Mouse (Mus musculus) left cerebral cortex, adult 2 months (tissue): ENCODE data around the gene Cnr2. TPM values are rescaled to one million over a fixed set of nuclear protein-coding genes. Genes with fewer than 3 reads are reported as not detected.

Experiments
- DNase-seq, 2 experiments: peaks; one replicate each; pipeline ENCODE4 v3.0.0; 2021 to 2022; ENCODE audit warnings: low spot score in 2 of 2, mixed read lengths in 1 of 2; ENCODE audit errors: extremely low spot score in 1 of 2
- H3K27ac ChIP-seq: fragments of 200-600 bp; 2 replicates; pipeline ENCODE4 v1.8.1; 2022
- H3K4me3 ChIP-seq: fragments of 200-600 bp; 2 replicates; pipeline ENCODE4 v1.8.1; 2022
- CTCF ChIP-seq: fragments of 200-600 bp; IDR thresholded peaks from 2 replicates; pipeline ENCODE4 v1.8.1; 2022; ENCODE audit warnings: antibody characterized with exemption, mild to moderate bottlenecking, moderate library complexity
- intact Hi-C: fragments of 180-260 bp; cut with DNase I; formaldehyde crosslinking; loops from one replicate; pipeline ENCODE4 v1.15.1; 2025
- long read RNA-seq, 2 experiments: library from polyadenylated mRNA; stranded (forward); transcript quantifications; one replicate each; pipeline ENCODE4 v2.0.0; 2021; ENCODE audit warnings: borderline mapping rate in 2 of 2
- total RNA-seq, 2 experiments: library from RNA; stranded (reverse); gene quantifications; 2 replicates each; pipeline ENCODE4 v1.2.3; 2021

The Cnr2 gene
- total RNA-seq: under 1 TPM in 1 of 2 experiments, not detected in 1; 0.11 TPM
- long read RNA-seq, experiment 1, partial matches to known transcripts: 0 of 1 reads
- long read RNA-seq, experiment 1, other reads (novel, unspliced or antisense): 0 of 1 reads
- long read RNA-seq, experiment 2: 0 reads

- Histone ChIP-seq H3K4me3 (no peak within 1 kb of the TSS), H3K27ac (no peak within 1 kb of the TSS)
- no peak for TF ChIP-seq CTCF
- DNase-seq: no peak
- intact Hi-C loops: no loop called here
Measured at GRCm38 (mm10) chr4:135895071-135895571, at the start of gene Cnr2. Gene Cnr2 (plus strand): TSS chr4:135895394.

DNA sequence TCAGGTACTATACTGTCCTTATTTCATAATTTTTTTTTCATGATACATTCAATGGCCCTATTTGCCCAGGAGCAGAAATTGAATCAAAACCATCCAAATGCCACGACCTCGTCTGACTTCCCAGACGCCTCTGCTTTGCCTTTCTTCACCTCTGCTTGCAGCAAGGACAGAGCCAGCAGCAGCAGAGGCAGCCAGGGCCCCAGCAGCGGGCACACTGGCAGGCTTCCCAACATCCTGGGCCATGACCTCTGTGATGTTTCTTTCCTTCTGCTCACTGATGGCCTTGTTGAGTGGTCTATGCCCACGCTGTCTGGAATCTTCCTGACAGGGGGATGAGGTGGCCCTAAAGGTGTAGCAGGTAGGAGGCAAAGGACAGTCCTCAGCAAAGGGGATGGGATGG lies 47.6 kb upstream of the Cnr2 start:
- Histone ChIP-seq H3K4me3 (no peak overlapping the region), H3K27ac (no peak overlapping the region)
- intact Hi-C loops: no loop called here
- DNase-seq: no peak
- no peak for TF ChIP-seq CTCF

DNA sequence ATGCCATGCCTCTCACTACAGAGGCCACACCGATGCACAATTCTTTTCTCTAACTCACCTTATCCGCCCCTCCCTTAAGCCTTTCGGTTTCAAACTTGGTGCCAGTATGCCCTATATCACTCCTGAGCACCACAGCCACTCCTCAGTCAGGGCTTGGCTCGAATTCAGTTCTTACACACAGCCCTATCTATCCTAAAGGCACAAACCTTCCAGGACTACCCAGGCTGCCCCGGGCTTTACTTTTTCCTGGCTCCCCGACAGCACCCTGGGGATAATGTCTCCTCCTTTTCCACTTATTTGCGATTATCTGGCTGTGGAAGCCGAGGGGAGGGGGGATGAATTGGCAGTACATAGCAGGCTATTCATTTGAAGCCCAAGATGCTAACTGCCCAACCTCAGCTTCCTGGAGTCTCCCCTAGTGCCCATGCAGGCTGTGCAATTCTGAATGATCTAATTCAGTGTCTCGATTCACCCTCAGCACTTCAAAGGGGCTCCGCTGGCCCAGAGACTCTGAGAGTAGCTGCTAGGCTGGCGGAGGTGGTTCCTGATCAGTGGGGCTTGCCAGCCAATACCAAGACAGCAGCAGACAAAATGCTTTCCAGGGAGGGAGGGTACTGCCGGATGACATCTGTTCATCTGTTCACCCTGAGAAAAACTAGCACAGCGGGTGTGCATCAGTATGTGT lies 44.6 kb upstream of the Cnr2 start:
- Histone ChIP-seq H3K4me3 (no peak overlapping the region), H3K27ac (peak overlapping the region; percentile 28; the same call in 1 of the 2 replicates)
- peak in 1 of 2 experiments; percentile 39 for DNase-seq
- intact Hi-C loops: no loop called here
- TF ChIP-seq CTCF: no peak

GRCm38 (mm10) chr4:135851942-135852341 lies 43.3 kb upstream of the Cnr2 start:
- DNase-seq: no peak
- Histone ChIP-seq H3K27ac (no peak overlapping the region), H3K4me3 (no peak overlapping the region)
- no peak for TF ChIP-seq CTCF
- intact Hi-C loops: no loop called here

GRCm38 (mm10) chr4:135853987-135854546 lies 41.1 kb upstream of the Cnr2 start:
- intact Hi-C loops: loop anchor here (2.0 kb wide), 1 partner anchor 21 kb away; no protein-coding TSS in a partner anchor
- Histone ChIP-seq H3K27ac (peak overlapping the region; percentile 78), H3K4me3 (no peak overlapping the region)
- TF ChIP-seq CTCF: no peak; the same call in 1 of the 2 replicates
- no peak for DNase-seq

- H3K27ac ChIP-seq: peak overlapping the region; percentile 78
- DNase-seq: no peak
- no peak overlapping the region for H3K4me3 ChIP-seq
- no peak for TF ChIP-seq CTCF
- intact Hi-C loops: loop anchor here (2.0 to 5.0 kb wide), 2 partner anchors 22 to 32 kb away; no protein-coding TSS in a partner anchor
Measured at GRCm38 (mm10) chr4:135854630-135855029, 40.6 kb upstream of the Cnr2 start.

- no peak for DNase-seq
- H3K27ac ChIP-seq: peak overlapping the region; percentile 78
- intact Hi-C loops: loop anchor here (2.0 to 5.0 kb wide), 2 partner anchors 22 to 33 kb away; no protein-coding TSS in a partner anchor
- H3K4me3 ChIP-seq: peak overlapping the region; percentile 90
- TF ChIP-seq CTCF: no peak
Measured at GRCm38 (mm10) chr4:135855080-135855479, 40.1 kb upstream of the Cnr2 start.

DNA sequence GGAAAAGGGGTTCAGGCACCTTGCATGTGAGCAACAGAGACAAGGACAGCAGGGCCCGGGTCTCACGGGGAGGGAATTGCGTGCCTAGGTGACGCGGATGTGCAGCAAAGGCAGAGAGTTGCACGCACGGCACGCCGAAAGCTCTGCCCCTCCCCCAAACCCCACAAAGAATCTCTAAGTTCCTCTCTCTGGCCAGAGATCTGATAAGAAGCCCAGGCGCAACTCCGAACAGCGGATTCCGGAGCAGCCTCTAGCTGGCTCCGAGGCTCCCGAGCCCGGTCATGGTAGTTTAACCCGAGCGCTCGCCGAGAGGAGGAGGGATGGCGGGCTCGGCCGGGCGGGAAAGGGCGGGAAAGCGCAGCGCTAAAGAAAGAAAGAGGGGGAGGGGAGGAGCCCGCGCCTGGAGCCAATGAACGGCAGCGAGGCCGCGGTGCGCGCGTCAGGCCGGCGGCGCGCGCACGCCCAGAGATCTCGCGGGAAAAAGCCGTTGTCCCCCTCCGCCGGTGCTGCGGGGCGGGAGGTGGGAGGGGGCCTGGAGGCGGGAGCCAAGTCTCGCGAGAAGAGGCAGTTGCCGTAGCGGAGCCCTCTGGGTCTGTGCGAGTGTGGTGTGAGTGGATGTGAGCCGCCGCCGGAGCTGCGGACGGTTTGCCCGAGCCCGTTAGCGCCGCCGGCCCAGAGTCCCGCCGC lies 39.5 kb upstream of the Cnr2 start, which contains the start of gene Srsf10:
TSS of gene Srsf10 (plus strand) at position 212 of the 687 bp plus-strand sequence.
- peak within 1 kb of the TSS; percentile 90 for H3K4me3 ChIP-seq
- no peak for TF ChIP-seq CTCF
- intact Hi-C loops: loop anchor here (1.0 to 5.0 kb wide), 3 partner anchors 18 to 33 kb away; partner anchors contain the start of gene Pnrc2
- peak; percentile 93 to 96 for DNase-seq
- peak within 1 kb of the TSS; percentile 93 for H3K27ac ChIP-seq

DNA sequence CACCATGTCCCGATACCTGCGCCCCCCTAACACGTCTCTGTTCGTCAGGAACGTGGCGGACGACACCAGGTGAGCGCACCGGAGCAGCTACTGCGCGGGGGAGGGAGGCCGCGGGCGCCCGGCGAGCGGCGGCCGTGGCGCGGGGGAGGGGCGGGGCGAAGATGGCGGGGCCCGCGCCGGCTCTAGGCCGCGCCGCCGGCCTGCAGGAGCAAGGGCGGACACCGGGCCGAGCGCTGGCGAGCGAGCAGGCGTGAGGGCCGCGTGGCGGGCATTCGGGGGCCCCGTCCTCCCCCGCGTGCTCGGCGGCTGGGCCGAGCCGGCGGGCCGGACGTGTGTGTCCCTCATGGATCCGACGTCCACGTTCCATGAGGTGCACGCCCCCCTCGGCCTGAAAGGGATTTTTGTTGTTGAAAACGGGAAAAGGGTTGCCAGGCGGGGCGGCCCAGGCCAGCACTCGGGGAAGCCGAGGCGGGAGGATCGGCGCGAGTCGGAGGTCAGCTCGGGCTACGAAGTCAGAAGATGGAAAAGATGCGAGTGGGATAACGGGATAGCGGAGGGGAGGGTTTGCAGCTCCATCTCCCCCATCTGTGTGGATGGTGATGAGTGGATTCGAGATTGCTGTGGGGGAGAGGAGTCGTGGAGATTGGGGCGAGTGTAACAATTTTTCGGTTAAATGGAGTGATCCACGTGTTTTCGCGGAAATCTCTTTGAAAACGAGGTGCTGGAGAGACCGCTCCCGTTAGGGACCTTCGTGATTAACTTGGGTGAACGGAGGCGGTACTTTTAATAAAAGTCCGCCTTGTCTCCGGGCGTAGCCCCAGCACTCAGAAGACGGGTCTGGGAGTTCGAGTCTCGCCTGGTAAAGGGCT lies 38.7 kb upstream of the Cnr2 start:
- DNase-seq: peak; percentile 52 to 54
- Histone ChIP-seq H3K27ac (peak overlapping the region; percentile 93), H3K4me3 (peak overlapping the region; percentile 90)
- intact Hi-C loops: loop anchor here (1.0 to 5.0 kb wide), 2 partner anchors 17 to 34 kb away; partner anchors contain the start of gene Pnrc2
- no peak for TF ChIP-seq CTCF

- Histone ChIP-seq H3K4me3 (peak overlapping the region; percentile 90), H3K27ac (no peak overlapping the region)
- intact Hi-C loops: loop anchor here (5.0 kb wide), 1 partner anchor 35 kb away; no protein-coding TSS in a partner anchor
- DNase-seq: no peak
- TF ChIP-seq CTCF: no peak
Measured at GRCm38 (mm10) chr4:135857597-135858186, 37.5 kb upstream of the Cnr2 start.
